Mouse (Mus musculus): ENCODE results near the gene Dhx34.

DNA sequence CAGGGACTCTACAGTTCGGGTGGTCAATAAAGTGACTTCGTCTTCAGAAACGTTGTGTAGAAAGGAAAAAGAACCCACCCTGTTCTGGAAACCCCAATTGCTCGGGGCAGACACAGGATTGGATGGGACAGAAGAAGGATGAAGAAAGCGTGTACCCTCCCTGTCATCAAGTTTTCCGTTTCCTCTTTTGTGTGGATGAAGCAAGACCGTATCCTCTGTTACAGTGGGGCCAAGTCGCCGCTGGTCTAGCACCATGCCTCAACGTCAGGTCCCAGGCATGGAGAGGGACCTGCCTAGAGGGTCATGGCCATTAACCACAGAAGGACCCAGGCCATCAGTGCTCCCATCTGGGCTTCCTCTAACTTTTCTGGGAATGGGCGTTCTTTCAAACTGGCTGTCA, 36.0 kb upstream of the Dhx34 start:
- no peak for TF ChIP-seq MYOG (IDR thresholded peaks at IDR 0.05; ENCODE audit: control insufficient read depth, extremely low read depth, insufficient read length)
- TF ChIP-seq MYOD1 (IDR thresholded peaks at IDR 0.05; ENCODE audit: control insufficient read depth, insufficient read length, low read depth) = no peak
- TF ChIP-seq CTCF (IDR thresholded peaks at IDR 0.05; ENCODE audit: control insufficient read depth, insufficient read depth, insufficient read length) = no peak
- TF ChIP-seq USF1 (IDR thresholded peaks at IDR 0.05; ENCODE audit: low read depth) = no peak
- no peak for TF ChIP-seq MAX (IDR thresholded peaks at IDR 0.05)
- no peak for TF ChIP-seq CEBPB (IDR thresholded peaks at IDR 0.05; ENCODE audit: low read depth)
- TF ChIP-seq FOSL1 (IDR thresholded peaks at IDR 0.05; ENCODE audit: insufficient read depth, low read length, poor library complexity, severe bottlenecking) = no peak
